Mouse (Mus musculus): Measurements from ENCODE around the gene Pfn4. TPM values are rescaled to one million over a fixed set of nuclear protein-coding genes. Genes with fewer than 3 reads are reported as not detected.
A peak's percentile ranks its signal among the peaks of the same experiment; 100 is the strongest.

Pfn4 gene
- polyA plus RNA-seq, 1 experiment = not detected

DNA sequence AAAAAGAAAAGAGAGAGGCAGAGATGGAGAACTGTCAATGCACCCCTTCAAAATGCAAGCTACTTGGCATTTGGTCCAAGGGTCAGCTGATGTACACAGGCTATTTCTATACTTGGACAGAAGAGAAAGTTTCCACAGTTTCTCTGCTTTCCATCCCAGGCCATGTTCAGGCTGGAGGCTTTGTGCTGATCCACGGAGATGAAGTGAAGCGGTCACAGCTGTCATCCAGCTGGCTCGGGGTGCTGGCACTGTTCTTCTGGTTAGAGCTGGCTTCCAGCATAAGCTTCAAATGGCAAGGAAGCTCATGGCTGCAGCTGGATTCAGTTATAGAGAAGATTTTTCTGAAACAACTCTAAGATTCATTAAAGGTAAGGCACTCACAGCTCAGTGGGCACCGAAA is 44.8 kb downstream of the Pfn4 start:
- Histone ChIP-seq H3K79me3 (ENCODE audit: low read depth) (peaks cover 11% of the 10 kb centered on the region), H3K36me3 (ENCODE audit: control insufficient read depth, insufficient read depth) (no peaks in the 10 kb centered on the region), H3ac (ENCODE audit: control insufficient read depth, insufficient read length, low read depth) (no peak overlapping the region), H3K27me3 (ENCODE audit: control insufficient read depth, insufficient read depth, insufficient read length) (no peaks in the 10 kb centered on the region), H3K79me2 (ENCODE audit: control insufficient read depth, insufficient read depth) (peaks cover 13% of the 10 kb centered on the region), H3K4me3 (ENCODE audit: insufficient read depth, poor library complexity, severe bottlenecking) (no peak overlapping the region)
- TF ChIP-seq FOSL1 (IDR thresholded peaks at IDR 0.05; ENCODE audit: insufficient read depth, low read length, poor library complexity, severe bottlenecking) (no peak), USF1 (IDR thresholded peaks at IDR 0.05; ENCODE audit: low read depth) (no peak), MAX (IDR thresholded peaks at IDR 0.05) (no peak), CEBPB (IDR thresholded peaks at IDR 0.05; ENCODE audit: low read depth) (no peak), MYOG (IDR thresholded peaks at IDR 0.05; ENCODE audit: control insufficient read depth, extremely low read depth, insufficient read length) (no peak), MYOD1 (IDR thresholded peaks at IDR 0.05; ENCODE audit: control insufficient read depth, insufficient read length, low read depth) (no peak), CTCF (IDR thresholded peaks at IDR 0.05; ENCODE audit: control insufficient read depth, insufficient read depth, insufficient read length) (no peak)

DNA sequence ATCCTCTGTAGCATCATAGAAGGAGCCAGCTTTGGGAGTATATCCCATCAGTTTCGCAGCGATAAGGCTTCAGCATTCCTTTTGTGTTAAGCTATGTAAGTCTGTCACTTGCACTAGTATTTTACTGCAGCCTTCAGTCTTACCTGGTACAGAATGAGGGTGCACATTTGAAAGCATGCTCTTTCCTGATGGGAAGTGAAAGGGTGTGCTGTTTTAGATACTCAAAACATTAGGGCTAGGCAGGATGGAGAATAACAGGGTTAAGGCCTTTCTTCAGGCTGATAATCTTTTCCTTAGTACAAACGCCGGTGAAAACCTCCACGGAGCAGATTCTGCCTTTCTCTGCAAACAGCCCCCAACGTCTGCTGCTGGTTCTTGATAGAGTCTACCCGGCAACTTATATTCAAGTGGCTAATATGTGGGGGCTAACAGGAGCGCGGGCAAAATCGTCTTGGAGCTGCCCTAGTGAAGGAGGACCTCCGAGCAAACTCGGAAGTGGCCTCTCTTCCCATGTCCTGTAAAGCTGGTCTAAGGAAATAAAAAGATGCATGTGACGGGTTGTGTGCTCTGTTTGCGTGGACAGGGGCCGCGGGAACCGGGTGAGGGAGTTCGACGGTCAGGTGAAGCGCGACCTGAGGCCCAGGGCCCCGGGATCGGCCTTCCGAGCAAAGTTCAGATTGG is 48.0 kb downstream of the Pfn4 start:
- peak overlapping the region; percentile 93 for H3K4me3 ChIP-seq (ENCODE audit: insufficient read depth, poor library complexity, severe bottlenecking)
- peaks cover 33% of the 10 kb centered on the region for H3K79me2 ChIP-seq (ENCODE audit: control insufficient read depth, insufficient read depth)
- no peak for TF ChIP-seq FOSL1 (IDR thresholded peaks at IDR 0.05; ENCODE audit: insufficient read depth, low read length, poor library complexity, severe bottlenecking)
- no peak for TF ChIP-seq CEBPB (IDR thresholded peaks at IDR 0.05; ENCODE audit: low read depth)
- TF ChIP-seq USF1 (IDR thresholded peaks at IDR 0.05; ENCODE audit: low read depth) = no peak
- TF ChIP-seq MAX (IDR thresholded peaks at IDR 0.05) = no peak
- TF ChIP-seq CTCF (IDR thresholded peaks at IDR 0.05; ENCODE audit: control insufficient read depth, insufficient read depth, insufficient read length) = no peak
- TF ChIP-seq MYOG (IDR thresholded peaks at IDR 0.05; ENCODE audit: control insufficient read depth, extremely low read depth, insufficient read length) = no peak
- no peak for TF ChIP-seq MYOD1 (IDR thresholded peaks at IDR 0.05; ENCODE audit: control insufficient read depth, insufficient read length, low read depth)
- peak overlapping the region; percentile 78 for H3ac ChIP-seq (ENCODE audit: control insufficient read depth, insufficient read length, low read depth)
- peaks cover 16% of the 10 kb centered on the region for H3K36me3 ChIP-seq (ENCODE audit: control insufficient read depth, insufficient read depth)
- peaks cover 26% of the 10 kb centered on the region for H3K79me3 ChIP-seq (ENCODE audit: low read depth)
- H3K27me3 ChIP-seq (ENCODE audit: control insufficient read depth, insufficient read depth, insufficient read length) = no peaks in the 10 kb centered on the region

DNA sequence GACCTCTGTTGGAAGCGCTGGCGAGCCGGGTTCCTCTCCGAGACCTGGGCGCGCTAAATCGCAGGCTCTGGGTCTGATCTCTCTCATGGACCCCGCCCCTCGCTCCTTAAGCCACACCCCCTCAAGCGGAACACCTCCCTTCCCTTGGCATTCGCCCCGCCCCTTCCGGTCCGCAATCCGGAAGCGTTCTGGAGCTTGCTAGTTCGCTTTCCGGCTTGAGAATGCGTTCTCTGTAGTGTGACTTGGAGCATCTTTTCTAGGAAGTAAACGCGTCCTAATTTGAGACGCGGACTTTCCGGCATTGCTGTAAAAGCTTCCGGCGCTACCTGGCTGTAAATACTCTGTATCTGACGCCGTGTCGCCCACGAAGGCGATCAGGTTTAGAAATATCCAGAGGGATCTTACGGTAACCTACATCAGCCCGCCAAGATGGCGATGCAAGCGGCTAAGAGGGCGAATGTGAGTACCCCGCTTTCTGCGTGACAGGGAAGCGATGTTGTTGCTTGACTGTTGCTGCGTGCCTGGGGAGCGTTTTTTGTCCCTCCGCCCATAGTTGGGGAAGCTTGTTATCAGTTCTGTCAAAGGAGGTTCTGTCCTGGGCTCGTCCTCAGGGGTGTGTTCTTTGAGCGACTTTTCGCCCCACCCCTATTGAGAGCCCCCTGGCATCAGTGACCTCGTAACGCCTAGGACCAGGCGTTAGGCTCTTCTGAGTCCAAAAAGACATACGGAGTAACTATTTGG is 48.7 kb downstream of the Pfn4 start, which contains the start of gene Sf3b6:
TSS of gene Sf3b6 (plus strand) at position 184 of the 741 bp plus-strand sequence.
- H3K79me3 ChIP-seq (ENCODE audit: low read depth) = peaks cover 26% of the 10 kb centered on the region
- peak within 1 kb of the TSS; percentile 93 for H3K4me3 ChIP-seq (ENCODE audit: insufficient read depth, poor library complexity, severe bottlenecking)
- TF ChIP-seq CTCF (IDR thresholded peaks at IDR 0.05; ENCODE audit: control insufficient read depth, insufficient read depth, insufficient read length) (no peak), MAX (IDR thresholded peaks at IDR 0.05) (peak; percentile 49)
- peaks cover 23% of the 10 kb centered on the region for H3K36me3 ChIP-seq (ENCODE audit: control insufficient read depth, insufficient read depth)
- H3ac ChIP-seq (ENCODE audit: control insufficient read depth, insufficient read length, low read depth) = peak within 1 kb of the TSS; percentile 87
- H3K79me2 ChIP-seq (ENCODE audit: control insufficient read depth, insufficient read depth) = peaks cover 33% of the 10 kb centered on the region
- no peaks in the 10 kb centered on the region for H3K27me3 ChIP-seq (ENCODE audit: control insufficient read depth, insufficient read depth, insufficient read length)

DNA sequence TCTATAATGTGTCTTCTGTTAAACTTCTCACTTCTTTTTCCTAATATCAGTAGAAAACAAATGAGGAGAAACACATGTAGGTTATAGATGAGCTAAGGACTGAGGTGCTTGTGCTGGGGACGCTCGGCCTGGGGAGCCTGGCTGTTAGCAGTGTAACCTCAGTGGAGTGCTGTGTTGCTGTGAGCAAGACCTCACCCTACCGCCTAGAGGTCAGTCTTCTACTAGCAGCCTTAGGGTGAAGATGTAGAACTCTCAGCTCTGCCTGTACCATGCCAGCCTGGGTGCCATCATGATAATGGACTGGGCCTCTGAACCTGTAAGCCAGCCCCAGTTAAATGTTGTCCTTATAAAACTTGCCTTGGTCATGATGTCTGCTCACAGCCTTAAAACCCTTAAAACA is 58.4 kb downstream of the Pfn4 start:
- no peak overlapping the region for H3ac ChIP-seq (ENCODE audit: control insufficient read depth, insufficient read length, low read depth)
- H3K79me2 ChIP-seq (ENCODE audit: control insufficient read depth, insufficient read depth) = no peaks in the 10 kb centered on the region
- TF ChIP-seq CTCF (IDR thresholded peaks at IDR 0.05; ENCODE audit: control insufficient read depth, insufficient read depth, insufficient read length) (no peak), MYOG (IDR thresholded peaks at IDR 0.05; ENCODE audit: control insufficient read depth, extremely low read depth, insufficient read length) (no peak), CEBPB (IDR thresholded peaks at IDR 0.05; ENCODE audit: low read depth) (no peak), MYOD1 (IDR thresholded peaks at IDR 0.05; ENCODE audit: control insufficient read depth, insufficient read length, low read depth) (no peak), USF1 (IDR thresholded peaks at IDR 0.05; ENCODE audit: low read depth) (no peak), MAX (IDR thresholded peaks at IDR 0.05) (no peak), FOSL1 (IDR thresholded peaks at IDR 0.05; ENCODE audit: insufficient read depth, low read length, poor library complexity, severe bottlenecking) (no peak)
- H3K36me3 ChIP-seq (ENCODE audit: control insufficient read depth, insufficient read depth) = peaks cover 47% of the 10 kb centered on the region
- no peaks in the 10 kb centered on the region for H3K79me3 ChIP-seq (ENCODE audit: low read depth)
- no peak overlapping the region for H3K4me3 ChIP-seq (ENCODE audit: insufficient read depth, poor library complexity, severe bottlenecking)
- H3K27me3 ChIP-seq (ENCODE audit: control insufficient read depth, insufficient read depth, insufficient read length) = no peaks in the 10 kb centered on the region

Other genes with a start within 250 kb of the Pfn4 start
- 7.9 TPM for gene Itsn2, start 176.4 kb upstream of the Pfn4 start, polyA plus RNA-seq (2012; fragmentation: generic; extraction: Trizol)
- not detected for gene Gm3625, start 176.1 kb upstream of the Pfn4 start, polyA plus RNA-seq (2012; fragmentation: generic; extraction: Trizol)
- gene Fam228a, start 30.6 kb upstream of the Pfn4 start, polyA plus RNA-seq (2012; fragmentation: generic; extraction: Trizol) = 0.05 TPM
- 0.01 TPM for gene Fam228b, start 245 bp downstream of the Pfn4 start, polyA plus RNA-seq (2012; fragmentation: generic; extraction: Trizol)
- gene Sf3b6, start 48.5 kb downstream of the Pfn4 start, polyA plus RNA-seq (2012; fragmentation: generic; extraction: Trizol) = 103 TPM
- gene Fkbp1b, start 72.6 kb downstream of the Pfn4 start, polyA plus RNA-seq (2012; fragmentation: generic; extraction: Trizol) = 5.5 TPM
- 7.0 TPM for gene Wdcp, start 74.3 kb downstream of the Pfn4 start, polyA plus RNA-seq (2012; fragmentation: generic; extraction: Trizol)
- gene Mfsd2b, start 105.3 kb downstream of the Pfn4 start, polyA plus RNA-seq (2012; fragmentation: generic; extraction: Trizol) = 0.08 TPM
- 4.1 TPM for gene Ubxn2a, start 138.7 kb downstream of the Pfn4 start, polyA plus RNA-seq (2012; fragmentation: generic; extraction: Trizol)
- 2.3 TPM for gene Atad2b, start 148.3 kb downstream of the Pfn4 start, polyA plus RNA-seq (2012; fragmentation: generic; extraction: Trizol)

Measured in C2C12 (cell line).